Mouse (Mus musculus) heart, postnatal 0 days (tissue): ENCODE measurements around the gene H2-K1. TPM values are rescaled to one million over a fixed set of nuclear protein-coding genes. Genes with fewer than 3 reads are reported as not detected.
"Not testable (repeated sequence)": the region's sequence is repeated elsewhere in the genome, so short reads cannot be mapped to it uniquely, and the experiment has no call there.

Source experiments
- ATAC-seq: fragments of 200-750 bp; cut with Nextera tagmentation; 2 replicates; pipeline ENCODE4 v1.8.0; 2017; ENCODE audit warnings: low read depth, moderate number of reproducible peaks, moderate library complexity; ENCODE audit not compliant: insufficient read depth
- DNase-seq: peaks from one replicate; pipeline ENCODE4 v3.0.0-alpha.2; 2016; ENCODE audit warnings: low spot score
- H3K27ac ChIP-seq: fragments of 300-500 bp; sonication (generic); 2 replicates; pipeline ENCODE4 v1.5.1; 2014; ENCODE audit warnings: low read depth, mild to moderate bottlenecking
- H3K27me3 ChIP-seq: fragments of 300-500 bp; sonication (generic); 2 replicates; pipeline ENCODE4 v1.6.1; 2014; ENCODE audit warnings: low read length, mixed read lengths; ENCODE audit not compliant: control insufficient read depth, insufficient read depth
- H3K36me3 ChIP-seq: fragments of 300-500 bp; sonication (generic); replicated peaks from 2 replicates; pipeline ENCODE4 v1.6.1; 2014; ENCODE audit warnings: low read length, mixed read lengths; ENCODE audit not compliant: control insufficient read depth, insufficient read depth
- H3K4me1 ChIP-seq: fragments of 300-500 bp; sonication (generic); 2 replicates; pipeline ENCODE4 v1.6.1; 2014; ENCODE audit warnings: antibody characterized with exemption; ENCODE audit not compliant: control insufficient read depth, insufficient read depth
- H3K4me2 ChIP-seq: fragments of 300-500 bp; sonication (generic); 2 replicates; pipeline ENCODE4 v1.6.1; 2014; ENCODE audit warnings: low read depth, mild to moderate bottlenecking, low read length, moderate library complexity
- H3K4me3 ChIP-seq: fragments of 300-500 bp; sonication (generic); 2 replicates; pipeline ENCODE4 v1.5.1; 2014; ENCODE audit warnings: low read depth, low read length
- H3K9ac ChIP-seq: fragments of 300-500 bp; sonication (generic); replicated peaks from 2 replicates; pipeline ENCODE4 v1.6.1; 2014; ENCODE audit warnings: low read depth, low read length, mixed read lengths
- H3K9me3 ChIP-seq: fragments of 300-500 bp; sonication (generic); replicated peaks from 2 replicates; pipeline ENCODE4 v1.6.1; 2016; ENCODE audit warnings: low read length; ENCODE audit not compliant: control insufficient read depth
- CTCF ChIP-seq: IDR thresholded peaks from 2 replicates; pipeline ENCODE4 v1.5.1; 2016; ENCODE audit warnings: antibody characterized with exemption, control low read depth, low read depth
- EP300 ChIP-seq: IDR thresholded peaks from 2 replicates; pipeline ENCODE4 v1.6.1; 2016; ENCODE audit warnings: antibody characterized with exemption, low read depth
- WGBS: fragments of 180-500 bp; shearing (Covaris S2); extraction: QIAGEN DNeasy Blood & Tissue Kit; methylation state at CpG from one replicate; pipeline ENCODE4 v1.1.7; 2014; 5-methylcytosine and 5-hydroxymethylcytosine counted together
- polyA plus RNA-seq: library from polyadenylated mRNA; unstranded; fragments of >200 nt; fragmentation: Nextera tagmentation; extraction: Ambion mirVana; gene quantifications from 2 replicates; pipeline ENCODE4 v1.2.1, GENCODE M21; 2015
- total RNA-seq: library from RNA; depleted of rRNA; stranded (reverse); fragments of >200 nt; gene quantifications from 2 replicates; pipeline ENCODE4 v1.2.3, GENCODE M21; 2014; ENCODE audit warnings: low replicate concordance

The H2-K1 gene
- total and polyA plus RNA-seq, 2 experiments from 2014 or later, result 48.4 to 84.5 TPM

GRCm38 (mm10) chr17:33955555-33956214 is 44.5 kb downstream of the H2-K1 start, which contains the start of the genes Vps52 and Rps18:
Gene Vps52, plus strand, starts transcription at chr17:33955812.
Gene Rps18, minus strand, starts transcription at chr17:33956001.
- peak within 1 kb of the TSS; percentile 94 for H3K4me2 ChIP-seq
- peaks cover 41% of the 10 kb centered on the region for H3K36me3 ChIP-seq

GRCm38 (mm10) chr17:33954646-33955554 is 45.2 kb downstream of the H2-K1 start:
- Histone ChIP-seq H3K27me3 (no peaks in the 10 kb centered on the region), H3K9ac (peak overlapping the region; percentile 98), H3K27ac (peak overlapping the region; percentile 94), H3K4me2 (peak overlapping the region; percentile 94), H3K36me3 (peaks cover 35% of the 10 kb centered on the region), H3K9me3 (no peaks in the 10 kb centered on the region), H3K4me1 (peaks cover 37% of the 10 kb centered on the region), H3K4me3 (peak overlapping the region; percentile 87)
- DNase-seq (peak; percentile 24), ATAC-seq (peak; percentile 16)
- WGBS, result under 1% methylated on average over 33 of the region's 33 CpGs
- TF ChIP-seq CTCF, result no peak
- no peak; the same call in 1 of the 2 replicates for TF ChIP-seq EP300

More at GRCm38 (mm10) chr17:33955555-33956214, 44.5 kb downstream of the H2-K1 start, which contains the start of the genes Vps52 and Rps18:
- no peaks in the 10 kb centered on the region for H3K9me3 ChIP-seq
- peak within 1 kb of the TSS; percentile 98 for H3K9ac ChIP-seq
- H3K27ac ChIP-seq, result peak within 1 kb of the TSS; percentile 94
- H3K27me3 ChIP-seq, result no peaks in the 10 kb centered on the region
- peak within 1 kb of the TSS; percentile 87 for H3K4me3 ChIP-seq
- WGBS, result under 1% methylated on average over 50 of the region's 50 CpGs
- ATAC-seq (peak; percentile 90), DNase-seq (peak; percentile 98)
- peaks cover 29% of the 10 kb centered on the region for H3K4me1 ChIP-seq
- peak; percentile 88 for TF ChIP-seq EP300
- peak; percentile 24; the same call in 1 of the 2 replicates for TF ChIP-seq CTCF

- H3K27me3 ChIP-seq, result no peaks in the 10 kb centered on the region
- peaks cover 27% of the 10 kb centered on the region for H3K36me3 ChIP-seq
- H3K27ac ChIP-seq, result peak overlapping the region; percentile 94; the same call in 1 of the 2 replicates
- H3K9ac ChIP-seq, result peak overlapping the region; percentile 98
- WGBS, result 44% methylated on average over 5 of the region's 5 CpGs
- H3K4me2 ChIP-seq, result peak overlapping the region; percentile 94
- ATAC-seq, result no peak
- peak overlapping the region; percentile 87 for H3K4me3 ChIP-seq
- no peak for DNase-seq
- no peak for TF ChIP-seq CTCF
- TF ChIP-seq EP300, result no peak
- H3K4me1 ChIP-seq, result peaks cover 37% of the 10 kb centered on the region
- H3K9me3 ChIP-seq, result no peaks in the 10 kb centered on the region
Observed at GRCm38 (mm10) chr17:33953961-33954565, 46.1 kb downstream of the H2-K1 start.

GRCm38 (mm10) chr17:33953310-33953709 is 46.8 kb downstream of the H2-K1 start:
- WGBS, result 73% methylated on average over 3 of the region's 3 CpGs
- H3K4me3 ChIP-seq, result no peak overlapping the region
- peaks cover 37% of the 10 kb centered on the region for H3K4me1 ChIP-seq
- H3K4me2 ChIP-seq, result no peak overlapping the region
- no peaks in the 10 kb centered on the region for H3K9me3 ChIP-seq
- DNase-seq (no peak), ATAC-seq (no peak)
- peaks cover 20% of the 10 kb centered on the region for H3K36me3 ChIP-seq
- H3K9ac ChIP-seq, result no peak overlapping the region
- no peak overlapping the region for H3K27ac ChIP-seq
- H3K27me3 ChIP-seq, result no peaks in the 10 kb centered on the region
- TF ChIP-seq CTCF (no peak), EP300 (no peak)

- no peak overlapping the region for H3K27ac ChIP-seq
- peaks cover 19% of the 10 kb centered on the region for H3K36me3 ChIP-seq
- no peak overlapping the region for H3K4me2 ChIP-seq
- H3K4me1 ChIP-seq, result peaks cover 37% of the 10 kb centered on the region
- H3K9ac ChIP-seq, result no peak overlapping the region
- no peak for DNase-seq
- no peaks in the 10 kb centered on the region for H3K27me3 ChIP-seq
- 76% methylated on average over 4 of the region's 4 CpGs for WGBS
- ATAC-seq, result no peak
- TF ChIP-seq CTCF, result no peak
- no peak for TF ChIP-seq EP300
- H3K9me3 ChIP-seq, result no peaks in the 10 kb centered on the region
- no peak overlapping the region for H3K4me3 ChIP-seq
Observed at GRCm38 (mm10) chr17:33952879-33953278, 47.3 kb downstream of the H2-K1 start.

GRCm38 (mm10) chr17:33952015-33952414 is 48.1 kb downstream of the H2-K1 start:
- Histone ChIP-seq H3K36me3 (peaks cover 19% of the 10 kb centered on the region), H3K4me1 (peaks cover 37% of the 10 kb centered on the region), H3K4me2 (peak overlapping the region; percentile 90; the same call in 1 of the 2 replicates)
- H3K9me3 ChIP-seq, H3K27me3 ChIP-seq, H3K9ac ChIP-seq, ATAC-seq, DNase-seq, H3K27ac ChIP-seq, H3K4me3 ChIP-seq: not testable (repeated sequence)
- 78% methylated on average over 13 of the region's 13 CpGs for WGBS
